8 mouse cellular contexts compared by ENCODE assay signal in genomic region chr11:69992396-69992795, GRCm38 (mm10). TPM values are rescaled to one million over a fixed set of nuclear protein-coding genes. Genes with fewer than 3 reads are reported as not detected.
A peak's percentile ranks its signal among the peaks of the same experiment; 100 is the strongest.
DNase-seq lines count a peak whose midpoint lies in the region; ATAC-seq and TF ChIP-seq lines count a peak whose summit lies in the region.

No protein-coding gene starts in this region.

- H3K27me3 ChIP-seq in E14TG2a.4 (ENCODE audit: insufficient read depth, low read length), result no peaks in the 10 kb centered on the region
- H3K27me3 ChIP-seq in hindbrain, embryonic 12.5 days, result no peaks in the 10 kb centered on the region
- H3K27me3 ChIP-seq in liver, embryonic 12.5 days (replicated peaks), result no peaks in the 10 kb centered on the region

- peak; percentile 42 for DNase-seq in adrenal gland, adult 2 months
- no peak for DNase-seq in adrenal gland, postnatal 36 days
- no peak for DNase-seq in ovary, adult 18-20 months (ENCODE audit: low spot score)
- no peak for DNase-seq in urinary bladder, postnatal 36 days (ENCODE audit: low spot score in 2 of 2)
- no peak for DNase-seq in thymus, postnatal 36 days

- H3K27ac ChIP-seq in hindbrain, embryonic 12.5 days, result no peak overlapping the region
- H3K27ac ChIP-seq in liver, embryonic 12.5 days, result peak overlapping the region; percentile 61

- WGBS in hindbrain, embryonic 12.5 days, result 90% methylated on average over 10 of the region's 10 CpGs
- 86% methylated on average over 10 of the region's 10 CpGs for WGBS in liver, embryonic 12.5 days (ENCODE audit: insufficient replicate concordance)

- peak overlapping the region; percentile 89 for H3K9ac ChIP-seq in hindbrain, embryonic 12.5 days
- peak overlapping the region; percentile 87 for H3K9ac ChIP-seq in liver, embryonic 12.5 days

- H3K4me3 ChIP-seq in E14TG2a.4 (replicated peaks; ENCODE audit: low read length), result peak overlapping the region; percentile 89
- H3K4me3 ChIP-seq in hindbrain, embryonic 12.5 days, result peak overlapping the region; percentile 77
- H3K4me3 ChIP-seq in liver, embryonic 12.5 days, result peak overlapping the region; percentile 86

- peak overlapping the region; percentile 73 for H3K4me2 ChIP-seq in hindbrain, embryonic 12.5 days (replicated peaks)
- peak overlapping the region; percentile 82 for H3K4me2 ChIP-seq in liver, embryonic 12.5 days

- peaks cover 51% of the 10 kb centered on the region for H3K36me3 ChIP-seq in E14TG2a.4 (ENCODE audit: insufficient read depth, low read length)
- peaks cover 43% of the 10 kb centered on the region for H3K36me3 ChIP-seq in hindbrain, embryonic 12.5 days
- H3K36me3 ChIP-seq in liver, embryonic 12.5 days, result peaks cover 57% of the 10 kb centered on the region

- no peak for ATAC-seq in hindbrain, embryonic 12.5 days (ENCODE audit: low FRiP score)
- no peak for ATAC-seq in liver, embryonic 12.5 days

- TF ChIP-seq CTCF in E14TG2a.4 (conservative IDR thresholded peaks at IDR 0.05; ENCODE audit: low read length), result no peak

- peaks cover 37% of the 10 kb centered on the region for H3K4me1 ChIP-seq in E14TG2a.4 (replicated peaks; ENCODE audit: low read depth, low read length)
- H3K4me1 ChIP-seq in hindbrain, embryonic 12.5 days, result peaks cover 21% of the 10 kb centered on the region
- peaks cover 37% of the 10 kb centered on the region for H3K4me1 ChIP-seq in liver, embryonic 12.5 days

- H3K9me3 ChIP-seq in E14TG2a.4 (ENCODE audit: low read length), result no peaks in the 10 kb centered on the region
- no peaks in the 10 kb centered on the region for H3K9me3 ChIP-seq in hindbrain, embryonic 12.5 days (replicated peaks)
- H3K9me3 ChIP-seq in liver, embryonic 12.5 days (replicated peaks), result no peaks in the 10 kb centered on the region

RNA-seq across cellular contexts. Expression of gene Gabarap, which starts 1.5 kb away (rescaled TPM):
- 100 to 1,000 TPM; 487 to 580 TPM for total RNA-seq in adrenal gland, adult 2 months (2021)
- polyA plus RNA-seq in adrenal gland, adult 2 months (2012; rRNA removed), result 226 and 315 TPM in 2 replicates
- total RNA-seq in adrenal gland, postnatal 36 days (2021), result 100 to 1,000 TPM; 421 to 450 TPM
- polyA plus RNA-seq in hindbrain, embryonic 12.5 days (2016; fragmentation: Nextera tagmentation; extraction: Ambion mirVana), result 598 and 607 TPM in 2 replicates
- 260 and 270 TPM in 2 replicates for polyA plus RNA-seq in liver, embryonic 12.5 days (2016; fragmentation: Nextera tagmentation; extraction: Ambion mirVana)

RNA-seq across cellular contexts. Expression of gene Phf23, which starts 3.2 kb away (rescaled TPM):
- total RNA-seq in adrenal gland, adult 2 months (2021), result 10 to 100 TPM; 52.2 to 57.6 TPM
- polyA plus RNA-seq in adrenal gland, adult 2 months (2012; rRNA removed), result 9.7 and 19.0 TPM in 2 replicates
- 10 to 100 TPM; 54.6 to 57.1 TPM for total RNA-seq in adrenal gland, postnatal 36 days (2021)
- polyA plus RNA-seq in hindbrain, embryonic 12.5 days (2016; fragmentation: Nextera tagmentation; extraction: Ambion mirVana), result 87.8 and 96.2 TPM in 2 replicates
- polyA plus RNA-seq in liver, embryonic 12.5 days (2016; fragmentation: Nextera tagmentation; extraction: Ambion mirVana), result 39.5 and 40.9 TPM in 2 replicates

RNA-seq across cellular contexts. Expression of gene Dvl2, which starts 8.0 kb away (rescaled TPM):
- total RNA-seq in adrenal gland, adult 2 months (2021), result 10 to 100 TPM; 11.2 to 12.2 TPM
- polyA plus RNA-seq in adrenal gland, adult 2 months (2012; rRNA removed), result 20.2 and 22.2 TPM in 2 replicates
- total RNA-seq in adrenal gland, postnatal 36 days (2021), result 10 to 100 TPM; 15.6 to 17.4 TPM
- polyA plus RNA-seq in hindbrain, embryonic 12.5 days (2016; fragmentation: Nextera tagmentation; extraction: Ambion mirVana), result 45.9 and 46.4 TPM in 2 replicates
- 13.4 and 13.7 TPM in 2 replicates for polyA plus RNA-seq in liver, embryonic 12.5 days (2016; fragmentation: Nextera tagmentation; extraction: Ambion mirVana)

RNA-seq across cellular contexts. Expression of gene Elp5, which starts 10.1 kb away (rescaled TPM):
- 10 to 100 TPM; 61.9 to 91.9 TPM for total RNA-seq in adrenal gland, adult 2 months (2021)
- polyA plus RNA-seq in adrenal gland, adult 2 months (2012; rRNA removed), result 45.0 and 45.6 TPM in 2 replicates
- total RNA-seq in adrenal gland, postnatal 36 days (2021), result 10 to 100 TPM; 66.4 to 80.3 TPM
- polyA plus RNA-seq in hindbrain, embryonic 12.5 days (2016; fragmentation: Nextera tagmentation; extraction: Ambion mirVana), result 123 and 127 TPM in 2 replicates
- polyA plus RNA-seq in liver, embryonic 12.5 days (2016; fragmentation: Nextera tagmentation; extraction: Ambion mirVana), result 88.1 and 91.8 TPM in 2 replicates

RNA-seq across cellular contexts. Expression of gene Ctdnep1, which starts 11.4 kb away (rescaled TPM):
- 100 to 1,000 TPM; 130 to 136 TPM for total RNA-seq in adrenal gland, adult 2 months (2021)
- polyA plus RNA-seq in adrenal gland, adult 2 months (2012; rRNA removed), result 106 and 117 TPM in 2 replicates
- total RNA-seq in adrenal gland, postnatal 36 days (2021), result 100 to 1,000 TPM; 112 to 132 TPM
- 22.4 and 26.1 TPM in 2 replicates for polyA plus RNA-seq in hindbrain, embryonic 12.5 days (2016; fragmentation: Nextera tagmentation; extraction: Ambion mirVana)
- polyA plus RNA-seq in liver, embryonic 12.5 days (2016; fragmentation: Nextera tagmentation; extraction: Ambion mirVana), result 14.0 and 15.2 TPM in 2 replicates
